Mouse (Mus musculus) adrenal gland (tissue): ENCODE data around the gene Ppm1j.

Experiments
- intact Hi-C: fragments of 180-260 bp; cut with DNase I; formaldehyde crosslinking; loops from one replicate; pipeline ENCODE4 v1.15.1; 2025

The Ppm1j gene

DNA sequence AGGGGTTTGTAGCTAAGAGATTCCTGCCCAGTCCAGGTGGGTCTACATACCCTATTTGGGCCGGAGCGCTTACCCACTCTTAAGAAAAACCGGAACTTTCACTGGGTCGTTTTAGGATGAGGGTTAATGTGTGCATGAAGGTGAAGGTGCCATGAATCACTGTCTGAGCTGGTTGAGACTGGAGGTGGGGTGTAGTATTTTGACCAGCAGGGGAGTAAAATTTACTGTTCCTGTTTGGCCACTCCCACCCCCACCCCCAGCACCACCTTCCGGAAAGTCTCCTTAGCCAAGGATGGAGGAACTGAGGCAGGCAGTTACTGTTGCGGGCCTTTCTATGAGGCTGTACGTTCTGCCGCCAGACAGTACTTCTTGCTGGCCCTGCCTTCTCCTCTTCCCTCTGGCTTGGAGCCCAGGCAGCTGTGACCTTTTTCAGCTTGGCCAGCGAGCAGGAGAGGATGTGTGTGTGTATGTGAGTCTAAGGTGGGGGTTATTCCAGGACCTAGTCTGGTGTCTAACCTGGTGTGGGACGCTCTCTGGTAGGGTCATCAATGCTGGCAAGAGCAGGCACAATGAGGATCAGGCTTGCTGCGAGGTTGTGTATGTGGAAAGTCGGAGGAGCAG is 1.3 kb downstream of the Ppm1j start:
- intact Hi-C loops: loop anchor here (5.0 kb wide), 1 partner anchor 185 kb away; no protein-coding TSS in a partner anchor

DNA sequence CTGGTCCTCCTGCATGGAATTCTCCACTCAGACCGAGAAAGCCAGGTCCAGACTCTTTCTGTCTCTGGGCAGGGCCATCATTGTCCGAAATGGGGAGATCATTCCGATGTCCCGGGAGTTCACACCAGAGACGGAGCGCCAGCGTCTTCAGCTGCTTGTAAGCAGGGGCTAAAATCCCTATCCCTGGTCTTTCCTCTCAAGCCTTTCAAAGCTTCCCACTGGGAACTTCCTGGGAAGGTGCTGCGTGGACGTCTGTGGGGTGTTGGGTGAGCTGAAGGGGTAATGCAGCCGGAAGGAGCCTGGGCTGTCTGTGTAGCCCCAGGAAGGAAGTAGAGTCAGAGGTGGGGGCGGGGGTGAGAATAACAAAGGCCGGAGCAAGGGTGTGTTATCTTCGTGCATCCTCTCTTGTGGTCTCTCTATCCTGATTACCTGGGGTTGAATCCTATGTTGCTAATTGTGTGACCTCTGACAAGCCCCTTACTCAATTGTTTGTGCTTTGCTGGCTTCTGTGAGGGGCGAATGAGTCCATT is 3.2 kb downstream of the Ppm1j start:
- intact Hi-C loops: loop anchor here (5.0 kb wide), 1 partner anchor 183 kb away; no protein-coding TSS in a partner anchor

DNA sequence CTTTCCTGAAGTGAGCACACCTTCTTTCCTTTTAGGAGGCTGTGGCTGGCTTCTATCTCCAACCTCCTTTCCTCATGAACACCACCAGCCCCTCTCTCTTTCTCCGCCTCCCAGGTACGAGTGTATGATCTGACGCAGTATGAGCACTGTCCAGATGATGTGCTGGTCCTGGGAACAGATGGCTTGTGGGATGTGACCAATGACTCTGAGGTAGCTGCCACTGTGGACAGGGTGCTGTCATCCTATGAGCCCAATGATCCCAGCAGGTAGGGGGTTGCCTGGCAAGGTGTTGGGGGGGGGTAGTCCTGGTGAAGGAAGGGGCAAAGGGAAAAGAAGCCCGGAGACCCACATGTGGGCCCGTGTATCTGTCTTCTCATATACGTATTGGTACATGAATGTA is 4.4 kb downstream of the Ppm1j start:
- intact Hi-C loops: loop anchor here (5.0 kb wide), 2 partner anchors 37 to 272 kb away; no protein-coding TSS in a partner anchor

DNA sequence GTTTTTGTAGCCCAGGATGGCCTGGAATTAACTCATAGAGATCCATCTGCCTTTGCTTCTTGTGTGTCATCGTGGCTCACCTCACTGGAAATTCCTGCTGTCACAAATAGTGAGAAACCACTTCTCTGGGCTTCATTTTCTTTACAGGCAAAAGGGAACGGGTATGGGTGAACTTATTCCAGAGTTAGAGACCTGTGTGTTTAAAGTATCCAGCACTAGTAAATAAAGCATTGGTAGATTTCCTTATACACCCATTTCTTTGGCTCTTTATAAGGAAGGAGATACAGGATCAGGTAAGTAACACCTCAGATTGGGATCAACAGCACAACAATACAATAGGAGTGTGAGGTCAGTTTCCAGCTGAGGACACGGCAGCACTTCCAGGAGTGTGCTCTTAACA is 7.2 kb downstream of the Ppm1j start, which contains the start of gene Rhoc:
Gene Rhoc, plus strand, starts transcription at position 301 of the 400 bp plus-strand sequence.
- intact Hi-C loops: loop anchor here (5.0 kb wide), 2 partner anchors 34 to 269 kb away; no protein-coding TSS in a partner anchor

DNA sequence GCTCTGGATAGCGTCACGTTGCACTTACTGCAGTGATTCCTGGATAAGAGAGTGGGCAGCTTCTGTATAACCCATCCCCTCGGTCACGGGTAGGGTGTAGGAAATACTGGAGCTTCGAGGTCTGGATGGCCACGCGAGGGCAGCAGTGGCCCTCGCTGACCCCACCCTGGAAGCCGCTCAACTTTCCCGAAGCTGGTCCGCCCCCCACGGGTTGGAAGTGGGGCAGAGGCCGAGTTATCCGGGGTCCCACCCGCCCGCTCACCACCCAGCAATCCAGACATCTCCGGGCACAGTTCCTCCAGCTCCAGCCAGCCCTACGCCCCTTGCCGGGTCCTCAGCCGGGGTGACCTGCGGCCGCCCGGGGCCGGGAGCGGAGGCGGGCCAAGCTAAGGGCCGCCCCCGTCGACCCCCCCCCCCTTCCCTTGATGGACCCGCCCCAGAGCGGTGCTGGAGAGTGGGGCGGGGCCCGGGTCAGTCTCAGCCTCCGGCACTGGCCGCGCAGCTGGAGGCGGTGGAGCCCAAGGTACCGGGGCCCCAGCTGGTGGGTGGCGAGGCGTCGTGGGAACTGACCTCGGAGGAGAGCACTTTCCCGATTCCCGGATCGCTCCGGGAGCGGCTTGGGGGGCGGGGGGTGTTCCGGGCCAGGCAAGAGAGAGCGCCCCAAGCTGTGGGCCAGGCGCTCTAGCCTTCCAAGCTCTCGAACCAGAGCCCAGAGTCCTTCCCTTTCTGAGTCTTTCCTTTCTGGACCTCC is 7.9 kb downstream of the Ppm1j start:
- intact Hi-C loops: loop anchor here (5.0 kb wide), 2 partner anchors 34 to 269 kb away; no protein-coding TSS in a partner anchor

DNA sequence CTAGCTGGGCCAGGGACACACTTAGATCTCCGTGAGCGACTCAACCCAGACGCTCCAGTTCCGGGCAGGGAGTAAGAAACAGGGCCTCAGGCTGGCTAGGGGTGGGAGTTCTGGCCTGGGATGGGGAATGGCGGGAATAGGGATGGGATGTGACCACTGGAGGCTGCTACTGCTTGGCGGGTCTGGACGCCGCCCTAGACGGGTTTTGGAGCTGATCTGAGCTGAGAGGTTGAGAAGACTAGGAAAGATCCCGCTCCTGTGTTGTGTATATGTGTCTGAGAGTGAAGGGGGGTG is 8.4 kb downstream of the Ppm1j start:
- intact Hi-C loops: loop anchor here (5.0 kb wide), 2 partner anchors 33 to 268 kb away; no protein-coding TSS in a partner anchor

DNA sequence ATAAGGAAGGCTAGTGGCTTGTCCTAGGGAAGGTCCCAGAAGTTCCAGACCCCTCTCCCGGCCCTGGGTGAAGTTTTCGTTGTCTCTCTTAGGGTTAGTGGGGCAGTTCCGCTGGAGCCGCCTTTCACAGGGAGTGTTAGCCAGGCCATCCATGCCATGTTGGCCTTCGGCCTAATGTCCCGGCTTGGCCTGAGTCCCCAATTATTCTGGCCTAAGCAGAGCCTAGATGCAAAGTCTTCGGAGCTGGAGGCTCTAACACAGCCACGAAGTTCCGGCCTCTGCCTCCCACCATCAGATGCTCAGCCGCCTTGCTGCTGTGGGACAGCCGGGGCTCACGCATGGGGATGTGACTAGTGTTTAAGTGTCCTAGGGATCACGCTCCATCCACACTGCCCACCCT is 9.0 kb downstream of the Ppm1j start:
- intact Hi-C loops: loop anchor here (5.0 kb wide), 3 partner anchors 32 to 267 kb away; partner anchors contain the start of genes Capza1 and St7l

DNA sequence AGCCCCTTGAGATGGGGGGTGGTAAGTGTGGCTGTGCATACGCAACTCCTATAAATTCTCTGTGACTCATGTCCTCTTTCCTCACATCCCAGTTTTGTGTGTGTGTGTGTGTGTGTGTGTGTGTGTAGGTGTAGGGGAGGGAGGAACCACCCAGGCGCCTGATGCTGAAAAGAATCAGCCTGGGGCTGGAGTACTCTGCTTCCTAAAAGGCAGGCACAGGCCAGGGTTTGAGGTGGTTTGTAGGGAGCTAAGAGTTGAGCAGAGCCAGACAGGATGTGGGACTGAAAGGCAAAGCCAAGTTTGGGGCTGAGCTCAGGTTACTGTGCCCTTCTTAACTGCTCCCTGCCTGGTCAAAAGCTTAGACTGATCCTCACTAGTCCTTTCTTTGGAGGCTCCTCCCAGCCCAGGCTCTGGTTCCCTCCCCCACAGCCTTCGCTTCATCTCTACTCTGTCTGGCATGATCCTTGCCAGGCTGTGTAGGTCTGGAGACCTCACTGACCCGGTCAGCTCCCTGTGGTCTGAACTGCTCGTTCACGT is 9.6 kb downstream of the Ppm1j start:
- intact Hi-C loops: loop anchor here (5.0 kb wide), 1 partner anchor 72 kb away; the partner anchor contains the start of genes Capza1 and St7l

DNA sequence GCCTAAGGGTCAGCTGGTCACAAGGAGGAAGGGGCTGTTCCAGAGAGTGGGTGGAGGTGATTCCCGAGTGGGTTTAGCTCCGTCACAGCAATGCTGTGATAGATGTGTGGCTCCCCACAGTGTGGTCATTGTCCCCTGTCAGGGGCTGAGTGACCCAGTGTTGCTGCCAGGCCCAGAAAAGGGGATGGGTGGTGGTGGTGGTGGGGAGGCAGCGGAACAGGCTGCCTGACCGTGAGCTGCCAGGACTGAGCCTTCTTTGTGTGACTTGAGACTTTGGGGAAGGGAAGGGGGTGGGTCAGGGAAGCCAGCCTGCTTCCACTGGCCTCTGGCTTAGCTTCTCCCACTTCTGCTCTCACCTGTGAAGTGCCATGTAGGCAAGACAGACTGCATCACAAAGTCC is 10.2 kb downstream of the Ppm1j start:
- intact Hi-C loops: loop anchor here (5.0 kb wide), 1 partner anchor 71 kb away; the partner anchor contains the start of genes Capza1 and St7l

DNA sequence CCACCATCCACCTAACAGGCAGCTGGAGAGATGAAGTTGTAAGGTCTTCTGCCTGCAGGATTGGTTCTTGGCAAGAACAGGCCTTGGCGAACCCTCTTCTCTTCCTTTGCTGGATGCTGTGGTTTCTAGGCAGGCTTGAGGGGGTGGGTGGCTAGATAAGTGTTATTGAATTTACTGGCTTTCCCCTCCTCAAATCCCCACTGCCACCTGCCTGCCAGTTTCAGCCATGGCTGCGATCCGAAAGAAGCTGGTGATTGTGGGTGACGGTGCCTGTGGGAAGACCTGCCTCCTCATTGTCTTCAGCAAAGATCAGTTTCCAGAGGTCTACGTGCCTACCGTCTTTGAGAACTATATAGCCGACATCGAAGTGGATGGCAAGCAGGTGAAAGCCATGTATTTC is 10.8 kb downstream of the Ppm1j start:
- intact Hi-C loops: loop anchor here (5.0 kb wide), 1 partner anchor 71 kb away; the partner anchor contains the start of genes Capza1 and St7l

DNA sequence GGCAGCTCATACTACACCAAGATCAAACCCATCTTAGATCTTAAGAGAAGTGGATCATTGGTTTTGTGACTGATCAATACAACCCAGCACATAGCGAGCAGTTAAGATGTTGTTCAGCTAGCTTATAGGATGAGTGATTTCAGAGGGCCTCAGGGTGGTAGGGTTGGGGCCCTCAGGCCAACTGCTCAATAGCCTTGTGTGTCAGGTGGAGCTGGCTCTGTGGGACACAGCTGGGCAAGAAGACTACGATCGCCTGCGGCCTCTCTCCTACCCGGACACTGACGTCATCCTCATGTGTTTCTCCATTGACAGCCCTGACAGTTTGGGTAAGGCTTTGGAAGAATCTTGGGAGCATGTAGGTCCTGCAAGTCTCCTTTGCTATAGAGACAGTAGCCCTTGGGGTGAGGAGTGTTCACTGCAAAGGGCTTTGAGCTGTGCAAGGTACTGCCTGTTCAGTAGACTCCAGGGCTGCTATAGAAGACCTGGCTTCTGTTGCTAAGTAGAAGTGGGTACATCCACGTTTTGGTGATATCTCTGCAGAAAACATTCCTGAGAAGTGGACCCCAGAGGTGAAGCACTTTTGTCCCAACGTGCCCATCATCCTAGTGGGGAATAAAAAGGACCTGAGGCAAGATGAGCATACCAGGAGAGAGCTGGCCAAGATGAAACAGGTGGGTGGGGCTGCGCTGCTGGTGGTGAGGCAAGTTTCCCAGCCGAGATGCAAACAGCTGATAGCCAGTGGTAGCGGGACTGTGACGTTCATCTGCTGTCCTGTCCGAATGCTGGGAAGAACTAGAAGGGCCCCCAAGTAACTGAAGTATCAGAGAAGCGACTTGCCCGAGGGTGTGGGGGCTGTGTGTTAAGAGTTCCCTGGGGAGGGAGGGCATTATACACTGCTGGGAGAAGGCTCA is 11.8 kb downstream of the Ppm1j start:
- intact Hi-C loops: loop anchor here (5.0 kb wide), 1 partner anchor 70 kb away; the partner anchor contains the start of genes Capza1 and St7l

DNA sequence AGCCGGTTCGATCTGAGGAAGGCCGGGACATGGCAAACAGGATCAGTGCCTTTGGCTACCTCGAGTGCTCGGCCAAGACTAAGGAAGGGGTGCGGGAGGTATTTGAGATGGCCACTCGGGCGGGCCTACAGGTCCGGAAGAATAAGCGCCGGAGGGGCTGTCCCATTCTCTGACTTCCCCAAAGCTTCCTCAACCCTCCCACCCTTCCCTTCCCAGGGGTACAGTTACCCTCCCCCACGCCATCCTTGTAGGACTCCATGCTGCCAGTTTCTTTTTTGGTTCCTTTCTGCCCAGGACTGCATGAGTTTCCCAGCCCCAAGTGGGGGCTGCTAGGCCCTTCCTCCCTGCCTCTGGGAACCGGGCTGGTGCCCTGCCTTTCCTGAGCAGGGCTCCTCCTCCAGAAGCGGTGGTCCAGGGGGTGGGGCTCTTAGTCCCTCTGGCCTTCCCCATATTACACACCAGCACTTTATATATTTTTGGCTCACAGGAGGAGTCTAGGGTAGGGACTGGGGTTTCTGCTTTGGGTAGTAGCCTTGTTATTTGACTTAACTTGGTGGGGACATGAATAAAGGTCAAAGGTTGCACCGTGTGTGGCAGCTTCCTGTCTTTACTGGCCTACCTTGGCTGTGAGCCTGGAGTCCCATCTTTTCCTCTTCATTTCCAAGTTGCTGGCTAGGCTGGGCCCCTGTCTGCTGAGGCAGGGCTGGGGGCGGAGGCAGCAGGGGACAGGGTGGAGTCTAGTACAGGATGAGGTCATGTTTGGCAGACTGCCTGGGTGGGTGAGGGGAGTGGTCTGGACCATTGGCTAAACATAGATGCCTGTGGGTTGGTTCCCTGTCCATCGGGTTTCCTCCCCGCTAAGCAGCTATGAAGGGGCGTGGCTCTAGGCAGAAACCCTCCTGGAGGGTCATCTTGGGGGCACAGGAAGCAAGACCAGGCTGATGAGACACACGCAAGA is 13.3 kb downstream of the Ppm1j start:
- intact Hi-C loops: loop anchor here (5.0 kb wide), 1 partner anchor 68 kb away; the partner anchor contains the start of genes Capza1 and St7l

DNA sequence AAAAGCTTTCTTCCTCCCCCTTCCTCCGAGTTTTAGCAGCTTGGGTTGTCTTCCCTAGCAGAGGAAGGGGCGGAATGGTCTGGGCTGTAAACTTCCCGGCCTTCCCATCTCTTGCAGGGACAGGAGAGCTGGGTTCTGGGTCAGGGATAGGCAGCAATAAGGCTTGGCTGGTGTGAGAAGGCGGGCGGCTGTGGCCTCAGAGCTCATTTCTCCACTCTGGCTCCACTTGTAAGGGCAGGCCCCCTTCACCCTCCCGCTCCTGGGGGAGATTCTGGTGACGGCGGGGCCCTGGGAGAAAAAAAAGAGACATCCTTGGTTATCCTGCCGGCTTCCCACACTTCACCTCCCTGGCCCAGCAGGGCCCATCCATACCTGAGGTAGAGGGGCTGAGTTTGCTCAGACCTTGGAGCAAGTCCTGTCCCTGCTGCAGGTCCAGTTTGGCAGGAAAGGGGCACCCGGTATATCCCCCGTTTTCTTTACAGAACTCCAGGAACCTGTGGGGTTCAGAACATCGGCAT is 14.2 kb downstream of the Ppm1j start:
- intact Hi-C loops: loop anchor here (5.0 kb wide), 1 partner anchor 67 kb away; the partner anchor contains the start of genes Capza1 and St7l

DNA sequence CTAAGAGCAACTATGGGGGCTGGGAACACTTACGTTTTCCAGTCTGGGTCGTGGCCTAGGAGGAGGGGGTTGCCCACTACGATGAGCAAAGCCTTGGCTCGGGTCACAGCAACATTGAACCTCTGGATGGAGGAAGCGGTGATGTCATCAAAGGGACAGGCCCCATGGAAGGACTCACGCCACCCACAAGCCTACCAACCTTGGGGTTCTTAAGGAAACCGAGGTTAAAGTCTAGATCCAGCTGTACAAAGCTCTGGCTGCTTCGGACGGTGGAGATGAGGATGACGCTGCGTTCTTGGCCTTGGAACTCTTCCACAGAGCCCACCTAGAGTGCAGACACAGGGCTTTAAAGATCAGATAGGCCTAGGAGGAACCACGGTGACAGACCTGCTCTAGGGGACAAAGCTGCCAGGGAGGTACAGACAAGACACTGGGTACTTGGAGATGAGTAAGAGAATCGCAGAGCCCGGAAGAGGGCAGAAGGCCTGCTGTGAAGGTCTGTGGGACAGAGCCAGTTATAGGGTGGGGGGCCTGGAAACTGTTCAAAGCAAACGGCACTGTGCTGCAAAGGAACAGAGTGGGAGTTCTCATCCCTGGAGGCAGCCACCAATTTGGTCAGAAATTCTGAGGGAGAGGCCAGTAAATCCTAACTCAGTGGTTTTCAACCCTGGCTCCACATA is 14.9 kb downstream of the Ppm1j start:
- intact Hi-C loops: no loop called here

DNA sequence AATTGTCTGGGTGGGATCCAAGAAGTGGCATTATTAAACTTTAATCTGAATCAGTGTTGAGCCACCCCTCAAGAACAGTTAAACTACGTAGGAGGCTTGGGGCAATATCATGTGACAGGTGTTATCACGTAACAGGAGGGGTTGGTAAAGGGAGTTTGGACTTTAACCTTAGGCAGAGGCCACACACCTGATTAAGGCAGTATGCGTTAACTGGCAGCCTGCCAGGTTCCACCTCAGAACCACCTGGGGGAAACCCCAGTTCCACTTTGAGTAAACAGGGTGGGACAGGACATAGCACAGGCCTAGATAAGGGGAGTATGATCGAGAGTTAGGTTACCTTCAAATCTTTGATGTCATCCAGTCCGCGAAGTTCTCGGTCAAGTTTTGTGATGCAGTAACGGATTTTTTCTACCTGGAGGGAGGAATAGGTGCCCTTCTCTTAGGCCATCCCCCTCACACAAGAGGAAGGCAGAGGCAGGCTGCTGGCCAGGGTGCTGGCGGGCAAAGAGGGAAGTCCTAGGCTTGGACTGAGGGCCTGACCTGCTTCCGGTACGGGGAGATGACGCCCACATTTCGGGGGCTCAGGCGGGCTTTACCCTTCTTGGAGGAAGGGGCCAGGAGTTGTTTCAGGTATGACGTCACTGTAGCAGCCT is 15.7 kb downstream of the Ppm1j start:
- intact Hi-C loops: no loop called here

DNA sequence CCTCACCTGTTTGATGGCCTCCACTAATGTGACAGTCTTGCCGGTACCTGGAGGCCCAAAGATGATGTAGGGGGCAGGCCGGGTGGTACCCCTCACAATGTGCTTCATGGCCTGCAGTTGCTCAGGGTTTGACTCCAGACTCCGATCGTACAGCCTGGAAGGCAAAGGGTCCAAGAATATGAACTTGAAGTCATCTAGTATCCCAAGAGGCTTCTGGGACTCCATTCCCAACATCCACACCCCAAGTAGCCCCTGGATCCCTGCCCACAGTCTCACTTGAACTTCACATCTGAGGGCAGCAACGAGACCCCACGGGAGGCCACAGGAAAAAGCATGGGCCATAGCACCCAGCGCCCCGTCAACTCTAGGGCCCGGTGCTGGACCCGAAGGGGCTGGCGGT is 19.8 kb downstream of the Ppm1j start:
- intact Hi-C loops: no loop called here

DNA sequence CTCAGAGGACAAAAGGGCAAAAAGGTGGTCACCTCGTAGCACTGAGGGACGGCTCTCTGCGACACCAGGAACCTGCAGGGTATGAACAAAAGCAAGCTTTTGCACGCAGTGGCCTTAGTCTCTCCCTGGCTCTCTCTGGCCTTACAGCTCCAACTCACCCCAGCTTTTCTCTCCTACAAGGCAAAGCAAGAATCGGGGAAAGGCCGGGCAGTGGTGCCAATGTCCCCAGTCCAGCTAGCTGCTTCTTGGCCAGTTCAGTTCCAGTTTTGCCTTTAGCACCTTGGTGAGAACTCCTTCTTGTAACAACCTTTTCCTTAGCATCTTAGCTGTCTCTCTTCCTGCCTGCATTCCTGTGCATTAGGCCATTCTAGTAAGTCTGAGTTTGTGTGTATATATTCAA is 20.6 kb downstream of the Ppm1j start:
- intact Hi-C loops: no loop called here

DNA sequence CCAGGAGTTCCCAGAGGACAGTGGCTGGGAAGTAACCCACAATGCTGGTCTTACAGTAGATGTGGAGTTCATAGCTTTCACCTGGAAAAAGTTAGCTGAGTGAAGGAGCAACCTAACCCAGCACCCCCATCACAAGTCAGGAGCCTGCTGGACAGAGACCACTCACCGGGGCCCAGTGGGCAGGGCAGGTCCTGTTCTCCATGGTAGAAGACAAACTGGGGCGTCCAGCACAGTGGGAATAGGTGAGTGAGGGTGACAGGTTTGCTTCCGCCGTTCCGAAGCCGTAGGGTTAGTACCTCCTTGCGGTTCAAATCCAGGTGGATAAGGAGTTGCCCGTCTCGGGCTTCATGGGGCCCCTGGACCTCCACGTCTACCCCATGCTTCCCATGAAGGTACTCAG is 23.5 kb downstream of the Ppm1j start:
- intact Hi-C loops: no loop called here
